Mouse (Mus musculus) thymus, adult 2 months (tissue): ENCODE measurements around the gene Pyroxd2. TPM values are rescaled to one million over a fixed set of nuclear protein-coding genes. Genes with fewer than 3 reads are reported as not detected.
A peak's percentile ranks its signal among the peaks of the same experiment; 100 is the strongest.

Source experiments
- DNase-seq: peaks from one replicate; pipeline ENCODE4 v3.0.0; 2021
- H3K27ac ChIP-seq: fragments of 200-500 bp; 2 replicates; pipeline ENCODE4 v1.5.1; 2012; ENCODE audit warnings: low read length, control low read depth; ENCODE audit not compliant: control insufficient read depth, insufficient read depth
- H3K27me3 ChIP-seq: fragments of 200-500 bp; 2 replicates; pipeline ENCODE4 v1.6.1; 2012; ENCODE audit warnings: mild to moderate bottlenecking, low read length, moderate library complexity, mixed read lengths; ENCODE audit not compliant: control insufficient read depth, insufficient read depth
- H3K36me3 ChIP-seq: fragments of 200-500 bp; 2 replicates; pipeline ENCODE4 v1.6.1; 2012; ENCODE audit warnings: mild to moderate bottlenecking, low read length, moderate library complexity; ENCODE audit not compliant: control insufficient read depth, insufficient read depth
- H3K4me1 ChIP-seq: fragments of 200-500 bp; replicated peaks from 2 replicates; pipeline ENCODE4 v1.6.1; 2012; ENCODE audit warnings: low read length; ENCODE audit not compliant: control insufficient read depth, insufficient read depth
- H3K4me3 ChIP-seq: fragments of 200-500 bp; 2 replicates; pipeline ENCODE4 v1.5.1; 2012; ENCODE audit warnings: mild to moderate bottlenecking, low read length, control low read depth, moderate library complexity; ENCODE audit not compliant: control insufficient read depth, insufficient read depth
- CTCF ChIP-seq: fragments of 200-500 bp; IDR thresholded peaks from 2 replicates; pipeline ENCODE4 v1.5.1; 2012; ENCODE audit warnings: mild to moderate bottlenecking, control low read depth, low read length, moderate library complexity, borderline replicate concordance; ENCODE audit not compliant: control insufficient read depth, poor library complexity, insufficient read depth; ENCODE audit errors: extremely low read depth
- POLR2A ChIP-seq: fragments of 200-500 bp; IDR thresholded peaks from 2 replicates; pipeline ENCODE4 v1.6.1; 2012; ENCODE audit warnings: mild to moderate bottlenecking, low read length, control low read depth, moderate library complexity; ENCODE audit not compliant: control insufficient read depth, poor library complexity, insufficient read depth; ENCODE audit errors: extremely low read depth
- WGBS: fragments of 180-500 bp; shearing (Covaris S2); methylation state at CpG from one replicate; pipeline ENCODE4 v1.1.7; 2018; 5-methylcytosine and 5-hydroxymethylcytosine counted together
- polyA plus RNA-seq: library from polyadenylated mRNA; depleted of rRNA; stranded (reverse); fragments of >200 nt; gene quantifications from 2 replicates; pipeline ENCODE4 v1.2.3, GENCODE M21; 2012

Gene Pyroxd2
- polyA plus RNA-seq, 1 experiment = 6.2 TPM

DNA sequence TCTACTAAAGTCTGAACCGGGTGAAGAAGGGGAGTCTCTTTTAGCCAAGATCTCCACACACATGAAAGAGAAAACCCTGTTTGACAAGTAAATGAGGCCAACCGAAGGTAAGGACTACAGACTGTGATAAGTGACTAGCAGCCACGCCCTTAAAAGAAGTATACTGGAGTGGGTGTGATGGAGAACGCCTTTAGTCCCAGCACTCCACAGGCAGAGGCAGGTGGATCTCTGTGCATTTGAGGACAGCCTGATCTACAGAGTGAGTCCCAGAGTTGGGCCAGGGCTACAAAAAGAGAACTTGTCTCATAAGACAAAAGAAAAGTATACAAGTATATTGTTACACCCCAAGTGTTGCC lies 6.7 kb downstream of the Pyroxd2 start:
- TF ChIP-seq CTCF (no peak), POLR2A (no peak)
- H3K4me3 ChIP-seq = no peak overlapping the region
- no peak for DNase-seq
- no peaks in the 10 kb centered on the region for H3K36me3 ChIP-seq
- H3K27ac ChIP-seq = no peak overlapping the region
- 86% methylated on average over 4 of the region's 4 CpGs for WGBS
- H3K4me1 ChIP-seq = no peaks in the 10 kb centered on the region
- H3K27me3 ChIP-seq = no peaks in the 10 kb centered on the region

DNA sequence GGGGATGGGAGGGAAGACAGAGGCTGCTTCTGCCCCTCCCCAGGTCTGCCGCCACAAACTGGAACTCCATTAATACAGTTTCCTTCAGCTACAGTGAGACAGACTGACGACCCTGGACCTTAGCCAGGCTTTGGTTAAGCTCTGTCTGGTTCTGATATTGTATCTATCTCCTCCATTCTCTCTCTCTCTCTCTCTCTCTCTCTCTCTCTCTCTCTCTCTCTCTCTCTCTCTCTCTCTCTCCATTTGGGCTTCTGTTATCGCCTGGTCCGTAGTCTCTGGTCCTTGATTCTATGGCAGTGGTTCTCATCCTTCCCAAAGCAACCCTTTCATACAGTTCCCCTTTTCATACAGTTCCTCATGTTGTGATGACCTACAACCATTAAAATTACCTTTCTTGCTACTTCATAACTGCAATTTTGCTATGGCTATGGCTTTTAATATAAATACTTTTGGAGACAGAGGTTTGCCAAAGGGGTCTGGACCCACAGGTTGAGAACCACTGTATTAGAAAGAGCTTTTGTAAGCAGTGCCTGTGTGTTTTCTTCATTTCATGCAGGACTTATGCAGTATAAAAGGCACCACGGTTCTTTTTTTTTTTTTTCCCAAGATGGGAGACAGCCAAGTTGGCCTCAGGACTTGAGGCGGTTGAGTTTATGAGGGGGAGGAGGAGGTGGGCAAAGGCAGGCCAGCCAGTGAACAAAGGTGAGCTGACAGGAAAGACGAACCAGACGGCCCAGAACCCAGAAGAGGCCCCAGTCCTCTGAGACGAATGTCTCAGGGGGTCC lies 7.3 kb downstream of the Pyroxd2 start:
- Histone ChIP-seq H3K4me1 (no peaks in the 10 kb centered on the region), H3K27me3 (no peaks in the 10 kb centered on the region), H3K36me3 (no peaks in the 10 kb centered on the region), H3K27ac (no peak overlapping the region), H3K4me3 (no peak overlapping the region)
- TF ChIP-seq CTCF (no peak), POLR2A (no peak)
- no peak for DNase-seq
- WGBS = 80% methylated on average over 9 of the region's 9 CpGs

DNA sequence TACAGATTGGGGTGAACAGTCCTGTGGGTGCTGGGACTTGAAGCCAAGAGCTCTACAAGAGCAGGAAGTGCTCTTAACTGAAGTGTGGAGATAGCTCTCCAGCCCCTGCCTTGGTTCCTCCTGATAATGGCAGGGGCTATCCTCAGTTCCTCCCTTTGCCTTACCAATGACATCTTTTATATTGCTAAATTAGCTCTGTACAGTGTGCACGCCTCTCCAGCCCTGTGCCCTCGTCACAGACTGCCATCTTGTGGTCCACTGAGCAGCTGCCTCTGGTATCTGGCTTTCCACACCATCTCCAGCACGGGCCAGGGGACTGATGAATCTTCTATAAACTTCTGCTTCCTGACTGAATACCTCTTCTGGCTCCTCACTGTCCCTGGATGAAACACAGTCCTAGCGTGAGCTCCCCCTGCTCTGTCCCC lies 8.4 kb downstream of the Pyroxd2 start:
- Histone ChIP-seq H3K4me1 (0 out of 2 replicates have a peak, but pooled peaks cover 2% of the 10 kb centered on the region), H3K27ac (no peak overlapping the region), H3K36me3 (no peaks in the 10 kb centered on the region), H3K27me3 (no peaks in the 10 kb centered on the region), H3K4me3 (no peak overlapping the region)
- TF ChIP-seq CTCF = no peak
- TF ChIP-seq POLR2A = no peak
- DNase-seq = peak; percentile 25
- 17% methylated on average over 4 of the region's 4 CpGs for WGBS

DNA sequence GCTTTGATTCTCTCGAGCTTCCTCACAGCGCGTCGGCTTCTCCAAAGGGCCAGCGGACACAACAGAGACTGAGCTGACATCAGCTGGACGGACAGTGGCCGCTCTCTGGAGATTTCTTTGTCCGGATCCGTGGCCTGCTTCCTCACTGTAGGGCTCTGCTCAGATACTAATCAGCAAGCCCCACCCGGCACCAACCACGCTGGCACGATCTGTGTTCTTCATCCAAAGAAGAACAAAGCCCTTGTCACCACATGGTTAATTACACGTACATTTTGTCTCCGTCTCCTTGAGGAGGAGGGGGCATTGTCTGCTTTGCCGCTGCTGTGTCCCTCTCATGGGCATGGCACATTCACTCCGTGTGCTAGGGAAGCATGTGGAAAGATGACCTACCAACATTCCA lies 9.3 kb downstream of the Pyroxd2 start:
- TF ChIP-seq CTCF = no peak
- TF ChIP-seq POLR2A = no peak
- Histone ChIP-seq H3K4me3 (no peak overlapping the region), H3K27me3 (no peaks in the 10 kb centered on the region), H3K36me3 (no peaks in the 10 kb centered on the region), H3K4me1 (0 out of 2 replicates have a peak, but pooled peaks cover 2% of the 10 kb centered on the region), H3K27ac (no peak overlapping the region)
- DNase-seq = no peak
- 92% methylated on average over 16 of the region's 16 CpGs for WGBS

DNA sequence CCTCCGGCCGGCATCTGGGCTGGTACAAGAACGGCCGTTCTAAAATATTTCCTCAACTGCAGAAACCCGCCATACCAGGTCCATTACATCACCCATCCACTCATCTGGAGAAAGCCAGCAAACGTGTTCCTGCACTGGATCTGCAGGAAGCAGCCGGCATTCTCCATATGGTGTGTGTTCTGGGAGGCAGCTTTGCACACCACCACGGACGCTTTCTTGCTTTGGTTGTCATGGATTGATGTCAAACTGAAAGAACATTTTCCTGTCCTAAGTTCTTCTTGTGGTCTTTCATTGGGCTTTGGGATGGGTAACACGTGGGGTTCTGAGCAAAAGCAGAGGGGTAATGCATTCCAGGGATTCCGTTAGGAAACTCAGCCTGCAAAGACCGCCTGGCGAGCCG lies 10.7 kb downstream of the Pyroxd2 start:
- WGBS = 90% methylated on average over 14 of the region's 14 CpGs
- no peak for TF ChIP-seq POLR2A
- TF ChIP-seq CTCF = no peak
- no peak overlapping the region for H3K27ac ChIP-seq
- H3K4me3 ChIP-seq = no peak overlapping the region
- no peak for DNase-seq
- H3K27me3 ChIP-seq = no peaks in the 10 kb centered on the region
- H3K4me1 ChIP-seq = peaks cover 9% of the 10 kb centered on the region
- no peaks in the 10 kb centered on the region for H3K36me3 ChIP-seq

DNA sequence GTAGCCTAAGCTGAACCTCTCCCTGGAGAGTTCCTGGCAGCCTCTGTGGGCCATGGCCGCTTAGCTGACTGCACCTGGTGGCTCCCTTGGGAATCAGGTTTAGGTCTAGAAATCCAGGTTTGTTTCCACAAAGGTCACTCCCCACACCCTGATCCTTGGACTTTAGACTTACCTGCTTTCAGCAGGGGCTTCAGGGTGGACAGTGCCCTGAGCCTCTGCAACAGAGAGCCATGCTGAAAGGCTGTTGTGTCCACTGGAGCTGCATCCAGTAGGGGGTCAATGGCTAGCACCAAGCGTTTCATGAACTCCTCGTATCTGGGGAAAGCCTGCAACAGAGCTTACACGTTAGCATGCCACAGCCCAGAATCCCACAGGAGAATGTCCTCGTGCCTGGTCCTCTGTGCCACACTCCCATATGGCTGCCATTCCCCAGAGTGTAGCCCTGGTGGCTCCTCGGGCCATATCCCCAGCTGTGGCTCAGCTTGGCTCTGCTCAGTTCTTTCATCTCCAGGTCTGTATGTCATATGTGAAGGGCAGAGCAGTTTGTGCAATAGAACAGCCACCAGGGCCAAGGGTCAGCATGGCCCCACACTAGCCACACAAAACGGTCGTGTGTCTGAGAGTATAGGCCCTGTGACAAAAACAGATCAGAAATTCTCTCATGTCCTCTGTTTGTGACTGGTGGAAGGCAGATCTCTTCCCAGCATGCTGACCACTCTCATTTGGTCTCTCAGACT lies 12.2 kb downstream of the Pyroxd2 start:
- DNase-seq = no peak
- 90% methylated on average over 8 of the region's 8 CpGs for WGBS
- Histone ChIP-seq H3K27me3 (no peaks in the 10 kb centered on the region), H3K27ac (no peak overlapping the region), H3K4me1 (peaks cover 17% of the 10 kb centered on the region), H3K36me3 (no peaks in the 10 kb centered on the region), H3K4me3 (no peak overlapping the region)
- TF ChIP-seq CTCF (no peak), POLR2A (no peak)
